Mouse (Mus musculus): ENCODE measurements around the gene Rptor. TPM values are rescaled to one million over a fixed set of nuclear protein-coding genes. Genes with fewer than 3 reads are reported as not detected.

The Rptor gene
- polyA plus RNA-seq, 1 experiment from 2014 or later: 11.6 TPM

DNA sequence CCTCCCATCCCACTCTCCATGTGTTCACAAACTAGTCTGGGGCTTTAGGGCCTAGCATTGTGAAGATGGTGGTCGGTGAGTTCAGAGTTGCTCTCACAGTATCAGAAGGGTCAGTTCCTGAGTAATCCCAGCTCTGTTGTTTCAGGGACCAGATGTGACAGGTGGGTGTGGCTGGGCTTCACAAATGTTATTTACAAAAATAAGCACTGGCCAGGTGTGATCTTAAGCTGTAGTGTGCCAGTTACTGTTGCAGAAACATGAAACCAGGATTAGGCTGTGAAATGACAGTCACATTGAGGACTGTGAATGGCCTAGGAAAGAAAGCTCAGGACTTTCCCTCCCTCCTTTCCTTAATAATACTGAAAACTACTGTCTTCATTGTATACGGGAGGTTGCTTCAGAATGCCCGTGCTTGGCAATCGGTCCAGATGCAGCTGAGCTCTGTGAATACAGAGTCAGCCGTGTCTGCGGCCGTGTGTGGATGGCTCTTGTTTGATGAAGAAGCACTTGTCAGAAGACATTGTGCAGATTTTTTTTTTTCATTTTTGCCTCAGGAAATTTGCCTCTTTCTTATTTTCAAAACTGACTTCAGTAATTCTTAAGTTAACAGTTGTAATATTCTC is 156.1 kb downstream of the Rptor start:
- no peak for ATAC-seq (ENCODE audit: low read depth)
- DNase-seq (ENCODE audit: low spot score): no peak
- H3K9me3 ChIP-seq (ENCODE audit: control insufficient read depth, low read length): no peaks in the 10 kb centered on the region
- no peak overlapping the region for H3K27ac ChIP-seq (replicated peaks; ENCODE audit: low read depth, low read length)
- no peak overlapping the region for H3K4me2 ChIP-seq (ENCODE audit: low read depth, low read length)
- 88% methylated on average over 7 of the region's 7 CpGs for WGBS
- no peaks in the 10 kb centered on the region for H3K27me3 ChIP-seq (replicated peaks; ENCODE audit: control insufficient read depth, insufficient read depth, low read length)
- no peak overlapping the region for H3K9ac ChIP-seq (ENCODE audit: low read depth, low read length)
- H3K4me3 ChIP-seq (ENCODE audit: low read depth, low read length): no peak overlapping the region
- H3K36me3 ChIP-seq (ENCODE audit: control insufficient read depth, insufficient read depth, low read length): peaks cover 9% of the 10 kb centered on the region; the same call in 1 of the 2 replicates
- no peaks in the 10 kb centered on the region for H3K4me1 ChIP-seq (ENCODE audit: control insufficient read depth, insufficient read depth, low read length)

DNA sequence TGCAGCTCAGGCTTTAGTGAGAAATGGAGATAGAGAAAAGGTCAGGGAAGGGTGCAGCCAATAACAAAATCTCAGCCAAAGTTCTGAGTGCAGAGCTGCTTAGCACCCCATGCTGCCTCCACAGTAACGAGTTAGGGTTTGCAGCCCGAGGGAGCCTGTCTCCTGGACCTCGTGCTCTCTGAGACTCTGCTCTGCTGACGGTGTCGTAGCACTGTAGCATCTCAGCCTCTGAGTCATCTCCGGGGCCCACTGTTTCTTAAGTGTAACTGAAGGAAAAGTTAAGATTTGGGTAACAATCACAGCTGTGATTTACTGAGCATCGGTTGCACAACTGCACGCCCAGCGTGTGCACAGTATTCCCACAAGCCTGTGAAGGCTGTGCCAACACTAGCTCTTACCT is 160.2 kb downstream of the Rptor start:
- WGBS: 78% methylated on average over 9 of the region's 9 CpGs
- no peak for ATAC-seq (ENCODE audit: low read depth)
- no peaks in the 10 kb centered on the region for H3K4me1 ChIP-seq (ENCODE audit: control insufficient read depth, insufficient read depth, low read length)

DNA sequence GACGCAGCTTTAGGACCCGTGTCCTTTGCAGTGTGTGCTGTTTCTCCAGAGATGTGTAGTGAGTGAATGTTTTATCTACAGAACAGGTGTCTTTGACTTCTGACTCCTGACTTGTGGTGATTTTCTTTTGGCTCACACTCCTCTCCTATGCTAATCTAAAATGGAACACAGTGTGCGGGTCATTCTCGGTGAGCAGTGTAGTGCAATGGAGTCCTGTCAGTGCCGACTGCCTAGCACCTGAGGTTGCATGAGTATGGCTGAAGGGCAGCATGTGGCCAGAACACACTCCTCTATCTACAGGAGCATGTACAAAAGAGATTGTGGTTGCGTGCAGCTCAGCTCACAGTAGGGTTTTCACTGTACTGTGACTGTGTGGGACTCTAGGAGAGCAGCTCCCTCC is 163.3 kb downstream of the Rptor start:
- H3K4me2 ChIP-seq (ENCODE audit: low read depth, low read length): no peak overlapping the region
- no peak for DNase-seq (ENCODE audit: low spot score)
- H3K27me3 ChIP-seq (replicated peaks; ENCODE audit: control insufficient read depth, insufficient read depth, low read length): no peaks in the 10 kb centered on the region
- H3K27ac ChIP-seq (replicated peaks; ENCODE audit: low read depth, low read length): no peak overlapping the region
- 92% methylated on average over 6 of the region's 6 CpGs for WGBS
- H3K9me3 ChIP-seq (ENCODE audit: control insufficient read depth, low read length): no peaks in the 10 kb centered on the region
- ATAC-seq (ENCODE audit: low read depth): no peak
- H3K9ac ChIP-seq (ENCODE audit: low read depth, low read length): no peak overlapping the region
- no peaks in the 10 kb centered on the region for H3K4me1 ChIP-seq (ENCODE audit: control insufficient read depth, insufficient read depth, low read length)
- H3K4me3 ChIP-seq (ENCODE audit: low read depth, low read length): no peak overlapping the region
- H3K36me3 ChIP-seq (ENCODE audit: control insufficient read depth, insufficient read depth, low read length): no peaks in the 10 kb centered on the region

More for the DNA sequence above, 160.2 kb downstream of the Rptor start:
- no peak overlapping the region for H3K4me3 ChIP-seq (ENCODE audit: low read depth, low read length)
- no peaks in the 10 kb centered on the region for H3K36me3 ChIP-seq (ENCODE audit: control insufficient read depth, insufficient read depth, low read length)
- DNase-seq (ENCODE audit: low spot score): no peak
- no peaks in the 10 kb centered on the region for H3K27me3 ChIP-seq (replicated peaks; ENCODE audit: control insufficient read depth, insufficient read depth, low read length)
- H3K9ac ChIP-seq (ENCODE audit: low read depth, low read length): no peak overlapping the region
- no peak overlapping the region for H3K4me2 ChIP-seq (ENCODE audit: low read depth, low read length)
- no peak overlapping the region for H3K27ac ChIP-seq (replicated peaks; ENCODE audit: low read depth, low read length)
- no peaks in the 10 kb centered on the region for H3K9me3 ChIP-seq (ENCODE audit: control insufficient read depth, low read length)

DNA sequence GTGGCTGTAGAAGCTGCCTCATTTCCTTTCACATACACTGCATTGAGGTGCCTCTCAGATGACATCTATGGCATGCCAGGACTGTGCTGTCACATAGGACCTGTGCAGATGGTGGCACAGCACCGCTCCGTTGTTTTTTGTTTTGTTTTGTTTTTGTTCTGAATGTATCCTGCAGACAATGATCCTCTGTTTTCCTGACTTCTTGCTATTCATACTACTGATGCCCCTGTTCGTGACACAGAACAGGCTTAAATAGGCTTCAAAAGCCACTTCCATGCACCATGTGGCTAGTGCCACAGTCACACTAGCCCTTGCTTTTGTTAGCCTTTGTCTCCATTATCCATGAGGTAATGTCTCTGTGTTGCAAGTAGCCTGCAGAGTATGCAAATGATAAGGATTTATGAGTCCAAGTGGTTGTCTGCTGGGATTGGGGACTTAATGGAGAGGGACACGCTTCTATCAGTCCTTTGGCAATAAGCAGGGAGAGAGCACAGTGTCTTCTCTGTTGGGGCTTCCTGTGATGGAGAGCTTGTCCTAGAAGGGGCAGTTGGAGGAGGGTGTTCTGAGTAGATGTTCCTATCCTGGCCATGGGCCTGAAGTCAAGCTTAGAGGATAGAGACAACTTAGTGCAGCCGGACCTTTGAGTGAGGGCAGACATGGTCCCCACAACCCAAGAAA is 164.2 kb downstream of the Rptor start:
- Histone ChIP-seq H3K4me1 (ENCODE audit: control insufficient read depth, insufficient read depth, low read length) (no peaks in the 10 kb centered on the region), H3K36me3 (ENCODE audit: control insufficient read depth, insufficient read depth, low read length) (no peaks in the 10 kb centered on the region), H3K27me3 (replicated peaks; ENCODE audit: control insufficient read depth, insufficient read depth, low read length) (no peaks in the 10 kb centered on the region), H3K4me2 (ENCODE audit: low read depth, low read length) (no peak overlapping the region), H3K4me3 (ENCODE audit: low read depth, low read length) (no peak overlapping the region), H3K9me3 (ENCODE audit: control insufficient read depth, low read length) (no peaks in the 10 kb centered on the region), H3K27ac (replicated peaks; ENCODE audit: low read depth, low read length) (no peak overlapping the region), H3K9ac (ENCODE audit: low read depth, low read length) (no peak overlapping the region)
- DNase-seq (ENCODE audit: low spot score): no peak
- ATAC-seq (ENCODE audit: low read depth): no peak
- WGBS: 83% methylated on average over 5 of the region's 5 CpGs

DNA sequence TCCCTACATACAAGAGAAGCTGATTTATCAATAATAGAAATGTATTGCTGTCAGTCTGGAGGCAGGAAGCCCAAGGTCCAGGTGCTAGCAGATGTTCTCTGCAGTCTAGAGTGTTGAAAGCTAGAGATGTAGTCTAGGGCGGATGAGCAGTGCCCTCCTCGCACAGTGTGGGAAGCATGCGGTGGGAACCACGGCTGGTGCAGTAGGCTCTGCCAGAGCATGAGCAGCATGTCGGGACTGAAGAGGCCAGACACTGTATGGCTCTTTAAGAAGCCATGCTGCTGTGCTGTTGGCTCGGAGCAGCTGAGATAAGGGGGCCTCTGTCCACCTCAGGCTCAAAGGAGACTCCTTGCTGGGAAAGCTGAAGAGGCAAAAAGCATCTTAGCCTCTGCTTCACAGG is 164.8 kb downstream of the Rptor start:
- no peaks in the 10 kb centered on the region for H3K27me3 ChIP-seq (replicated peaks; ENCODE audit: control insufficient read depth, insufficient read depth, low read length)
- H3K36me3 ChIP-seq (ENCODE audit: control insufficient read depth, insufficient read depth, low read length): no peaks in the 10 kb centered on the region
- 71% methylated on average over 6 of the region's 6 CpGs for whole genome bisulfite sequencing
- DNase-seq (ENCODE audit: low spot score) (no peak), ATAC-seq (ENCODE audit: low read depth) (no peak)
- H3K9ac ChIP-seq (ENCODE audit: low read depth, low read length): no peak overlapping the region
- no peaks in the 10 kb centered on the region for H3K9me3 ChIP-seq (ENCODE audit: control insufficient read depth, low read length)
- H3K4me1 ChIP-seq (ENCODE audit: control insufficient read depth, insufficient read depth, low read length): no peaks in the 10 kb centered on the region
- no peak overlapping the region for H3K4me3 ChIP-seq (ENCODE audit: low read depth, low read length)
- H3K27ac ChIP-seq (replicated peaks; ENCODE audit: low read depth, low read length): no peak overlapping the region
- no peak overlapping the region for H3K4me2 ChIP-seq (ENCODE audit: low read depth, low read length)

DNA sequence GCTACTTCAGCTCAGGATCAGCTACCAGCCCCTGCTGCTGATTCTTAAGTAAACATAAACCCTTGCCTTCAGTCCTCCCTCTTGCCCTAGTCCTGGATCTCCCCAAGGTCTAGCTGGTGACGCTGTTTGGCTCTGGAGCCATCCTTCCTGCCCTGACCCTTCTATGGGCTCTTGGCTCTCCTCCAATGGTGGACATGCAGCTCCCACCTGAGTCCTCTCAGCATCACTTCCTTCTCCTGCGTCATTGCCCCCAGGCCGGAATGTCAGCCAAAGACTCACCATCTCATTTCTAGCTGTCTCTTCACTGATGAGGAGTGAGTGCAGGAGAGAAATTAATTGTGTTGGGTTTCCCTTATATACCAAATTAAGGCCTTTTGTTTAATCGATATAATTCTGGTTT is 165.8 kb downstream of the Rptor start:
- H3K9me3 ChIP-seq (ENCODE audit: control insufficient read depth, low read length): no peaks in the 10 kb centered on the region
- no peaks in the 10 kb centered on the region for H3K4me1 ChIP-seq (ENCODE audit: control insufficient read depth, insufficient read depth, low read length)
- 93% methylated on average over 4 of the region's 4 CpGs for WGBS
- no peak overlapping the region for H3K9ac ChIP-seq (ENCODE audit: low read depth, low read length)
- no peak for ATAC-seq (ENCODE audit: low read depth)
- no peak overlapping the region for H3K4me2 ChIP-seq (ENCODE audit: low read depth, low read length)
- H3K36me3 ChIP-seq (ENCODE audit: control insufficient read depth, insufficient read depth, low read length): no peaks in the 10 kb centered on the region
- no peak overlapping the region for H3K4me3 ChIP-seq (ENCODE audit: low read depth, low read length)
- DNase-seq (ENCODE audit: low spot score): no peak
- no peaks in the 10 kb centered on the region for H3K27me3 ChIP-seq (replicated peaks; ENCODE audit: control insufficient read depth, insufficient read depth, low read length)
- no peak overlapping the region for H3K27ac ChIP-seq (replicated peaks; ENCODE audit: low read depth, low read length)

DNA sequence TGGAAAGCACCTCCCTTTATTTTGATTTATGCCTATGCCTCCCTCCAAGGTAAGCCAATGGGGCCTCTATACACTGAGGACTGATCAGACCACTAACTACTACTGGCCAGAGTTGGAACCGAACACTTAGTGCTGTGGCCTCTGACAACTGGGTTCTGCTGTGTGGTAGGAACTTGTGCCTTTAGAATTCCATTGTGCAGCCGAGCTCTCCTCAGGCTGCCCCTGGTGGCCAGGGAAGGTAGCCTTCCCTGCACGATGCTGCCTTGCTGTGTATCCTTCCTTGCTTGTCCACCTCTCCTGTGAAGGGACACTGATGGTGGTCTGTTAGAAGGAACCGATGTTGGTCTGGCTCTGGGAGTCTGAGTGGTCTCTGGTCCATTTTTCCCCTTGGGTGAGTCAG is 167.0 kb downstream of the Rptor start:
- DNase-seq (ENCODE audit: low spot score) (no peak), ATAC-seq (ENCODE audit: low read depth) (no peak)
- H3K27me3 ChIP-seq (replicated peaks; ENCODE audit: control insufficient read depth, insufficient read depth, low read length): no peaks in the 10 kb centered on the region
- 66% methylated on average over 4 of the region's 4 CpGs for WGBS
- no peaks in the 10 kb centered on the region for H3K9me3 ChIP-seq (ENCODE audit: control insufficient read depth, low read length)
- no peak overlapping the region for H3K4me2 ChIP-seq (ENCODE audit: low read depth, low read length)
- no peak overlapping the region for H3K4me3 ChIP-seq (ENCODE audit: low read depth, low read length)
- no peaks in the 10 kb centered on the region for H3K4me1 ChIP-seq (ENCODE audit: control insufficient read depth, insufficient read depth, low read length)
- H3K36me3 ChIP-seq (ENCODE audit: control insufficient read depth, insufficient read depth, low read length): no peaks in the 10 kb centered on the region
- H3K27ac ChIP-seq (replicated peaks; ENCODE audit: low read depth, low read length): no peak overlapping the region
- no peak overlapping the region for H3K9ac ChIP-seq (ENCODE audit: low read depth, low read length)

DNA sequence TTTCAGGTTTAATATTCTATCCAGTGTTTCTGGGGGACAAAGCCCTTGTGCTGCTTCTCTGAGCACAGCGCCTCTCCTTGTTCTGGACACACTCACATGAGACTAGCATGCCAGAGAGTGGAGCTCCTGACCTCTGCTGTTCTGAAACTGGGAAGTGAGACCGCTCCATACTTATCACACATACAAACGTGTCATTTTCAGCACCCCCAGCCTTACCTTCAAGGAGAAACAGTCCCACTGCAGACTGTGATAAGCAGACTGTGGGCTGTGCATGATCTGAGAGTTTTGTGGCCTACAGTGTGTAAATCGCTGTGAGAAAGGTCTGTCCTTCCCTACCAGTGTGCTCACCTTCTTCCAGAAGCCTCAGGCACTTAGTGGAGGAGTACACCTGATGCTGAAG is 168.3 kb downstream of the Rptor start:
- Histone ChIP-seq H3K36me3 (ENCODE audit: control insufficient read depth, insufficient read depth, low read length) (peaks cover 6% of the 10 kb centered on the region; the same call in 1 of the 2 replicates), H3K4me1 (ENCODE audit: control insufficient read depth, insufficient read depth, low read length) (no peaks in the 10 kb centered on the region), H3K4me2 (ENCODE audit: low read depth, low read length) (no peak overlapping the region), H3K27ac (replicated peaks; ENCODE audit: low read depth, low read length) (no peak overlapping the region), H3K9me3 (ENCODE audit: control insufficient read depth, low read length) (peaks cover 8% of the 10 kb centered on the region), H3K27me3 (replicated peaks; ENCODE audit: control insufficient read depth, insufficient read depth, low read length) (no peaks in the 10 kb centered on the region), H3K9ac (ENCODE audit: low read depth, low read length) (no peak overlapping the region), H3K4me3 (ENCODE audit: low read depth, low read length) (no peak overlapping the region)
- 91% methylated on average over 4 of the region's 4 CpGs for WGBS
- ATAC-seq (ENCODE audit: low read depth) (no peak), DNase-seq (ENCODE audit: low spot score) (no peak)

DNA sequence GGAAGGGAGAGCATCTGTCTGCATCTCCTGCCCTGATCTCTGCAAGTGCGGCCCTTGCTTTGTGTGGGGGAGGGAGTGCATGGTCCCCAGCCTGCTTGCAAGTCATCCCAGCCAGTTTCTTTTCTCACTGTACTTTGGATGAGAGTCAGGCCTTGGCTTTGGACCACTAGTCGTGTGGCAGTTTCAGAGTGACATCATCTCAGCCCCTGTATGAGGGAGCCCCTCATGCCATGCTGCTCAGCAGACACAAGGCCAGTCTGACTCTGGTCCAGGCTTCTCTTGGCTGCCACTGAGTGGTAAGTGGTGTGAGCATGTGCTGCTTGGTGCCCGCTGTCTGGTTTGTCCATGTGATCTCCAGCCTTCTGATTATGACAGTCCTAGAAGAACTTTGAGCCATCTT is 170.2 kb downstream of the Rptor start:
- Histone ChIP-seq H3K4me3 (ENCODE audit: low read depth, low read length) (no peak overlapping the region), H3K9me3 (ENCODE audit: control insufficient read depth, low read length) (peaks cover 11% of the 10 kb centered on the region), H3K4me2 (ENCODE audit: low read depth, low read length) (no peak overlapping the region), H3K27ac (replicated peaks; ENCODE audit: low read depth, low read length) (no peak overlapping the region), H3K36me3 (ENCODE audit: control insufficient read depth, insufficient read depth, low read length) (peaks cover 8% of the 10 kb centered on the region; the same call in 1 of the 2 replicates), H3K9ac (ENCODE audit: low read depth, low read length) (no peak overlapping the region), H3K27me3 (replicated peaks; ENCODE audit: control insufficient read depth, insufficient read depth, low read length) (no peaks in the 10 kb centered on the region), H3K4me1 (ENCODE audit: control insufficient read depth, insufficient read depth, low read length) (no peaks in the 10 kb centered on the region)
- ATAC-seq (ENCODE audit: low read depth) (no peak), DNase-seq (ENCODE audit: low spot score) (no peak)
- WGBS: 80% methylated on average over 2 of the region's 3 CpGs
